ENCODE assay signal across 17 mouse cellular contexts in genomic region chr1:62398738-62399137, GRCm38 (mm10).
"Had no signal": no experiment of that assay in that cellular context is flagged by ENCODE, and none has a peak within 500 bp of the region (broad histone marks: within the 10 kb centered on the region; RNA-seq: fewer than 3 reads in every experiment).

No protein-coding gene starts in this region.

- ATAC-seq: hindbrain, postnatal 0 days; intestine, embryonic 16.5 days had no signal

- DNase-seq: gastrocnemius, postnatal 14 days; gastrocnemius, postnatal 36 days; heart, adult 11 months; heart, adult 2 months; heart, postnatal 14 days; heart, postnatal 36 days; kidney, adult 11 months; kidney, adult 2 months; kidney, adult 9 months; kidney, postnatal 14 days; kidney, postnatal 36 days; layer of hippocampus, adult 9-11 months; layer of hippocampus, postnatal 36 days; left cerebral cortex, postnatal 4 days; liver, embryonic 13.5 days had no signal
